Mouse (Mus musculus): ENCODE results near the gene Mocs2. TPM values are rescaled to one million over a fixed set of nuclear protein-coding genes. Genes with fewer than 3 reads are reported as not detected.

Mocs2 gene
- total and polyA plus RNA-seq, 3 experiments: 37.4 to 59.2 TPM; not detected in 1

DNA sequence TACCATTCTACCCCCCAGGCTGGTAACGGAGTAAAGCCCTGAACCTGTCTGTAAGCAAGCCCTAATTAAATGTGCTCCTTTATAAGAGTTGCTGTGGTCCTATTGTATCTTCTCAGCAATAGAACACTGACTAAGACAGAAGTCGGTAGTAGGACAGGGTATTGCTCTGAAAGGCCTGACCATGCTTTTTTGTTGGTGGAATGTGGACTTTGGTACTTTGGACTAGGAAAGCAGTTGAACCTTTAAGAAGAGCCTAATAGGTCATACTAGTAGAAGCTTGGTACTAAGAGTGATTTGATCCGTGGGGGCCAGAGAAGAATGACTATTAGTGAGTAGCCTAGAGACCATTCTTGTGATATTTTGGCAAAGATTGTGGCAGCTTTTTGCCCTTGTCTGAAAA is 16.2 kb upstream of the Mocs2 start:
- Histone ChIP-seq H3K9me3 (replicated peaks; ENCODE audit: insufficient read depth, low read length) (no peaks in the 10 kb centered on the region), H3K27ac (ENCODE audit: control insufficient read depth, low read depth, low read length) (no peak overlapping the region), H3K4me3 (ENCODE audit: control insufficient read depth in 1 of 2, insufficient read depth in 1 of 2, low read depth in 2 of 2, low read length in 2 of 2) (no peak overlapping the region), H3K4me1 (ENCODE audit: control insufficient read depth in 1 of 2, insufficient read depth in 2 of 2, low read length in 2 of 2) (no peaks in the 10 kb centered on the region), H3K79me2 (ENCODE audit: control insufficient read depth, insufficient read depth, low read length, poor library complexity) (no peaks in the 10 kb centered on the region), H3K36me3 (ENCODE audit: control insufficient read depth in 1 of 2, insufficient read depth in 2 of 2, low read length in 2 of 2) (no peaks in the 10 kb centered on the region), H3K27me3 (ENCODE audit: control insufficient read depth in 1 of 2, insufficient read depth in 2 of 2, low read length in 2 of 2) (peaks cover 2 to 3% of the 10 kb centered on the region in 2 experiments), H3K9ac (ENCODE audit: control insufficient read depth, low read depth, low read length, poor library complexity, severe bottlenecking) (no peak overlapping the region)
- no peak for DNase-seq (ENCODE audit: low read depth, low spot score)
- TF ChIP-seq UBTF (IDR thresholded peaks at IDR 0.05; ENCODE audit: borderline replicate concordance, insufficient read depth, low read depth, low read length) (no peak), NRF1 (IDR thresholded peaks at IDR 0.05; ENCODE audit: insufficient read depth, low read depth, low read length, poor library complexity, severe bottlenecking) (no peak), TAL1 (IDR thresholded peaks at IDR 0.05; ENCODE audit: low read length) (no peak), JUND (IDR thresholded peaks at IDR 0.05; ENCODE audit: low read depth, low read length) (no peak), KAT2A (conservative IDR thresholded peaks at IDR 0.05; ENCODE audit: low read depth, low read length) (no peak), CHD2 (IDR thresholded peaks at IDR 0.05; ENCODE audit: low read length) (no peak), MAZ (IDR thresholded peaks at IDR 0.05; ENCODE audit: low read depth, low read length) (no peak), HCFC1 (IDR thresholded peaks at IDR 0.05; ENCODE audit: low read depth, low read length) (no peak)

DNA sequence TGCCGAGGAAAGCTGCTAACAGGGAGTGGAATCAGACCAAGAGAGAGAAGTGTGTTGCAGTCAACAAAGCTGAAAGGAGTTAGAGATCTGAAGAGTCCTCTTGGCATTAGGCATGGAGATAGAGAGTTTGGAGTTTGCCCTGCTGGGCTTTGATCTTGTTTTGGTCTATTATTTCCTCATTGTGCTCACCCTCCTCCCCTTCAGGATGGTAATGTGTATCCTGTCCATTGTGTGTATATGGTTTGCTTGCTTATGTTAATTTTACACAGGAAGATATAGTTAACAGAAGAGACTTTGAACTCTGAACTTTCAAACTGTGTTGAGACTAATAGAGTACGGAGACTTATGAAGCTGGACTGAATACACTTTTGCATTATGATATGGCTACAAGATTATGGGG is 15.1 kb upstream of the Mocs2 start:
- TF ChIP-seq TCF12 (IDR thresholded peaks at IDR 0.05; ENCODE audit: low read depth, low read length): no peak
- no peak for TF ChIP-seq ZKSCAN1 (IDR thresholded peaks at IDR 0.05; ENCODE audit: low read depth, low read length)
- no peak for TF ChIP-seq E2F4 (IDR thresholded peaks at IDR 0.05; ENCODE audit: borderline replicate concordance, low read depth, low read length)
- TF ChIP-seq POLR2A (IDR thresholded peaks at IDR 0.05; ENCODE audit: control insufficient read depth in 1 of 2, insufficient read depth in 1 of 2, low read depth in 1 of 2, low read length in 2 of 2, poor library complexity in 1 of 2): no peak
- no peak for TF ChIP-seq HCFC1 (IDR thresholded peaks at IDR 0.05; ENCODE audit: low read depth, low read length)
- TF ChIP-seq ELF1 (IDR thresholded peaks at IDR 0.05; ENCODE audit: low read depth, low read length): no peak
- no peak for TF ChIP-seq CHD2 (IDR thresholded peaks at IDR 0.05; ENCODE audit: low read length)
- TF ChIP-seq GABPA (IDR thresholded peaks at IDR 0.05; ENCODE audit: low read depth, low read length): no peak
- TF ChIP-seq JUND (IDR thresholded peaks at IDR 0.05; ENCODE audit: low read depth, low read length): no peak
- no peak for TF ChIP-seq ZC3H11A (IDR thresholded peaks at IDR 0.05; ENCODE audit: low read depth, low read length)
- no peak for DNase-seq (ENCODE audit: low read depth, low spot score)
- Histone ChIP-seq H3K36me3 (ENCODE audit: control insufficient read depth in 1 of 2, insufficient read depth in 2 of 2, low read length in 2 of 2) (no peaks in the 10 kb centered on the region), H3K4me1 (ENCODE audit: control insufficient read depth in 1 of 2, insufficient read depth in 2 of 2, low read length in 2 of 2) (no peaks in the 10 kb centered on the region), H3K27me3 (ENCODE audit: control insufficient read depth in 1 of 2, insufficient read depth in 2 of 2, low read length in 2 of 2) (peaks cover 2 to 3% of the 10 kb centered on the region in 2 experiments), H3K9me3 (replicated peaks; ENCODE audit: insufficient read depth, low read length) (no peaks in the 10 kb centered on the region), H3K27ac (ENCODE audit: control insufficient read depth, low read depth, low read length) (no peak overlapping the region), H3K4me3 (ENCODE audit: control insufficient read depth in 1 of 2, insufficient read depth in 1 of 2, low read depth in 2 of 2, low read length in 2 of 2) (no peak overlapping the region), H3K9ac (ENCODE audit: control insufficient read depth, low read depth, low read length, poor library complexity, severe bottlenecking) (no peak overlapping the region), H3K79me2 (ENCODE audit: control insufficient read depth, insufficient read depth, low read length, poor library complexity) (no peaks in the 10 kb centered on the region)

All from MEL (cell line).